Mouse (Mus musculus) megakaryocyte, adult 5-6 weeks (primary cell): ENCODE results near the gene Gm13304. TPM values are rescaled to one million over a fixed set of nuclear protein-coding genes. Genes with fewer than 3 reads are reported as not detected.
"Not testable (repeated sequence)": the region's sequence is repeated elsewhere in the genome, so short reads cannot be mapped to it uniquely, and the experiment has no call there.

Source experiments
- ATAC-seq: 2 replicates; pipeline ENCODE4 v1.8.0; 2016; ENCODE audit warnings: mild to moderate bottlenecking, inconsistent platforms; ENCODE audit not compliant: poor library complexity, severe bottlenecking
- total RNA-seq, 2 experiments: library from RNA; stranded (forward) in 1 of 2; stranded (reverse) in 1 of 2; fragments of 153-499, 151-499 nt in 1 of 2; fragments of 221-1000, 200-1000 nt in 1 of 2; gene quantifications; 2 replicates each; pipeline versions ENCODE4 v1.2.3 to v1.2.4; 2015 to 2017

The Gm13304 gene
- total RNA-seq (2015), result not detected in 2 replicates
- not detected in 2 replicates for total RNA-seq (2017)

DNA sequence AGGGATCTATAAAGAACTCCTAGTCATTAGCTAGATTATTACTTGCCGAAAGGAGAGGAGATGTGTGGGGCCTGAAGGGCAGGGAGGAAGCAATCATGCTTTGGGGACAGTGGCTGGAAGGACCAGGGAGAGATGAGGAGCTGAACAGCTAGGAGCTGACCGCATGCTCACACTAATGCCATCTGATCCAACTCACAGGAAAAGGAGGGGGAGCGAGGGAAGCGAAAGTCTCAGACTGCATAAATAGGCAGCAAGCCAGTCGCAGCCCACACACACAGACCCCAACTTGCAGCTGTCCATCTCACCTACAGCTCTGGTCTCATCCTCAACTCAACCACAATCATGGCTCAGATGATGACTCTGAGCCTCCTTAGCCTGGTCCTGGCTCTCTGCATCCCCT, at the start of gene Gm13304:
Gene Gm13304, plus strand, starts transcription at position 301 of the 400 bp plus-strand sequence.
- not testable (repeated sequence) for ATAC-seq

DNA sequence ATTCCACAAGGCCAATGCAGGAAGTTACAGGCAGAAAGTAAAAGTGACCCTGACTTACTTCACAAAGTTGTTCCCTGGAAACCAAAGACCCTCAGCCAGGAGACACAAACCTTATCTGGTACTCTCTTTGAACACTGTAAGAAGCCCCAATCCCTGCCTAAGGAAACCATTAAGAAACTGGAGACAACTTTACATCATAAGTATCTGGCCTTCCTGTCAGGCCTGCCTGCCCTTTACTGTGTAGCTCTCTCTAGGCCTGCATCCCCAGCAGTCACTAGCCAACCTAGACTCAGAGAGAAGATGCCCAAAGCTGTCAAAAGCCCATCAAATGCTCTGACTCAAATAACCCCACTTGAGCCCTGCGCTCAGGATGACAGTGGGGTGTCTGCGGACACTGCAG, 23.7 kb upstream of the Gm13304 start, which contains the start of gene Gm3893:
Gene Gm3893, plus strand, starts transcription at position 301 of the 400 bp plus-strand sequence.
- ATAC-seq, result not testable (repeated sequence)

DNA sequence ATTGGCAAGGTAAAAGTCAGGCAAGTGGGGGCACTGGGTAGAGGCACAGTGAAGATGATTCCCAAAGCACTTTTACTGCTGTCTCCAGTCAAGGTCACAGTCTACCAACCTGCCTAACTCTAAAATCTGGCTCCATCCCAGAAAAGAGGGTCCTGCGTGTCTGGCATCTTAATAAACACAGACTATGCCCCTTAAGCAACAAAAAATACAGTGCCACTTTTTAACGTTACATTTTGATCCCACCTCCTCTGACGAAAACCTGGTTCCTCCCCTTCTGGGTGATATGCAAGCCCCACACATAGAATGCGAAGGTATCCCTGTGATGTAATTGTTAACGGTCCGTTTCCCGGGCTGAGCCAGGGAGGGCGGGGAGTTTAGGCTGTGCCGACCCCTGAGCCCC, 38.5 kb downstream of the Gm13304 start, which contains the start of gene Gm13306:
Gene Gm13306, plus strand, starts transcription at position 301 of the 400 bp plus-strand sequence.
- ATAC-seq, result not testable (repeated sequence)

Other genes with a start within 250 kb of the Gm13304 start
- gene Gm21541, start 211.2 kb upstream of the Gm13304 start, total RNA-seq (2015), result not detected in 2 replicates
- gene Gm21541, start 211.2 kb upstream of the Gm13304 start, total RNA-seq (2017), result not detected in 2 replicates
- gene Gm20878, start 173.2 kb upstream of the Gm13304 start, total RNA-seq (2015), result not detected in 2 replicates
- 0.44 TPM in 1 of 2 replicates, not detected in the other for gene Gm20878, start 173.2 kb upstream of the Gm13304 start, total RNA-seq (2017)
- gene Fam205a4, start 148.8 kb upstream of the Gm13304 start, total RNA-seq (2015), result not detected in 2 replicates
- gene Fam205a4, start 148.8 kb upstream of the Gm13304 start, total RNA-seq (2017), result not detected in 2 replicates
- gene Gm21093, start 80.1 kb upstream of the Gm13304 start, total RNA-seq (2015), result not detected in 2 replicates
- not detected in 2 replicates for gene Gm21093, start 80.1 kb upstream of the Gm13304 start, total RNA-seq (2017)
- not detected in 2 replicates for gene Gm3893, start 23.6 kb upstream of the Gm13304 start, total RNA-seq (2015)
- not detected in 2 replicates for gene Gm3893, start 23.6 kb upstream of the Gm13304 start, total RNA-seq (2017)
- not detected in 2 replicates for gene Gm13306, start 38.6 kb downstream of the Gm13304 start, total RNA-seq (2015)
- not detected in 2 replicates for gene Gm13306, start 38.6 kb downstream of the Gm13304 start, total RNA-seq (2017)
- gene Gm13305, start 53.8 kb downstream of the Gm13304 start, total RNA-seq (2015), result 0.36 TPM in 1 of 2 replicates, not detected in the other
- 1.1 TPM in 1 of 2 replicates, not detected in the other for gene Gm13305, start 53.8 kb downstream of the Gm13304 start, total RNA-seq (2017)
- not detected in 2 replicates for gene Gm10600, start 125.8 kb downstream of the Gm13304 start, total RNA-seq (2015)
- not detected in 2 replicates for gene Gm10600, start 125.8 kb downstream of the Gm13304 start, total RNA-seq (2017)
- not detected in 2 replicates for gene Ccl21b, start 140.9 kb downstream of the Gm13304 start, total RNA-seq (2015)
- not detected in 2 replicates for gene Ccl21b, start 140.9 kb downstream of the Gm13304 start, total RNA-seq (2017)
- not detected in 2 replicates for gene Gm21953, start 179.4 kb downstream of the Gm13304 start, total RNA-seq (2015)
- gene Gm21953, start 179.4 kb downstream of the Gm13304 start, total RNA-seq (2017), result not detected in 2 replicates
- gene Fam205a3, start 203.5 kb downstream of the Gm13304 start, total RNA-seq (2015), result 0.09 TPM in 1 of 2 replicates, not detected in the other
- not detected in 2 replicates for gene Fam205a3, start 203.5 kb downstream of the Gm13304 start, total RNA-seq (2017)